Mouse (Mus musculus): ENCODE data around the gene Gm20838.
"Not testable (repeated sequence)": the region's sequence is repeated elsewhere in the genome, so short reads cannot be mapped to it uniquely, and the experiment has no call there.

Gm20838 gene

GRCm38 (mm10) chrY:33543064-33543463 lies at the start of gene Gm20838:
Gene Gm20838 (minus strand): TSS chrY:33543164.
- DNase-seq, result not testable (repeated sequence)
